Mouse (Mus musculus) bone marrow macrophage, adult 2 months (primary cell): Measurements from ENCODE around the gene Samd7.
A peak's percentile ranks its signal among the peaks of the same experiment; 100 is the strongest.

ENCODE experiments used
- CTCF ChIP-seq: IDR thresholded peaks from 2 replicates; pipeline ENCODE4 v1.5.1; 2012; ENCODE audit warnings: low read depth, mild to moderate bottlenecking, low read length, moderate library complexity
- POLR2A ChIP-seq: IDR thresholded peaks from 2 replicates; pipeline ENCODE4 v1.6.1; 2012; ENCODE audit warnings: mild to moderate bottlenecking, low read depth, low read length, borderline replicate concordance

DNA sequence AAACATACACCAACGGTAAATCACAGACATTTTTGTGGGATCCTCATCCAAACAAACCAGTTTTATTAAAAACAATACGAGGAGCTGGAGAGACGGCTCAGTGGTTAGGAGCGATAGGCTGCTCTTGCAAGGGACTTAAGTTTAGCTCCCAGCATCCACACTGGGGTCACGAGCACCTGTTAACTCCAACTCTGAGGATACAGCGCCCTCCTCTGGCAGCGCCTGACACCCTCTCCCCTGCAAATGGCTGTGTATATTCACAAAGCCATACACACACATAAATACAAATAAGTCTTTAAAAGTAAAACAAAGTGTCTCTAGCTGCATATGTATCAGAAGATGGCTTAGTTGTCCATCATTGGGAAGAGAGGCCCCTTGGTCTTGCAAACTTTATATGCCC, 20.6 kb upstream of the Samd7 start:
- TF ChIP-seq CTCF: peak; percentile 26; the same call in 1 of the 2 replicates
- TF ChIP-seq POLR2A: no peak
